Mouse (Mus musculus) heart, embryonic 13.5 days (tissue): Measurements from ENCODE around the gene Lpcat1. TPM values are rescaled to one million over a fixed set of nuclear protein-coding genes. Genes with fewer than 3 reads are reported as not detected.

Experiments used
- ATAC-seq: fragments of 200-750 bp; cut with Nextera tagmentation; 2 replicates; pipeline ENCODE4 v1.8.0; 2017; ENCODE audit warnings: moderate TSS enrichment; ENCODE audit not compliant: insufficient number of reproducible peaks, low FRiP score, low TSS enrichment; ENCODE audit errors: extremely low read depth
- H3K27ac ChIP-seq: fragments of 300-500 bp; sonication (generic); replicated peaks from 2 replicates; pipeline ENCODE4 v1.5.1; 2015; ENCODE audit warnings: moderate library complexity, mild to moderate bottlenecking, inconsistent platforms
- H3K27me3 ChIP-seq: fragments of 300-500 bp; sonication (generic); replicated peaks from 2 replicates; pipeline ENCODE4 v1.6.1; 2015; ENCODE audit warnings: mild to moderate bottlenecking, inconsistent platforms
- H3K36me3 ChIP-seq: fragments of 300-500 bp; sonication (generic); 2 replicates; pipeline ENCODE4 v1.6.1; 2015; ENCODE audit warnings: mild to moderate bottlenecking, inconsistent platforms
- H3K4me1 ChIP-seq: fragments of 300-500 bp; sonication (generic); 2 replicates; pipeline ENCODE4 v1.6.1; 2015; ENCODE audit warnings: inconsistent platforms
- H3K4me2 ChIP-seq: fragments of 300-500 bp; sonication (generic); 2 replicates; pipeline ENCODE4 v1.6.1; 2015; ENCODE audit warnings: inconsistent platforms, mild to moderate bottlenecking, moderate library complexity
- H3K4me3 ChIP-seq: fragments of 300-500 bp; sonication (generic); 2 replicates; pipeline ENCODE4 v1.5.1; 2015; ENCODE audit warnings: moderate library complexity, mild to moderate bottlenecking, inconsistent platforms
- H3K9ac ChIP-seq: fragments of 300-500 bp; sonication (generic); 2 replicates; pipeline ENCODE4 v1.6.1; 2015; ENCODE audit warnings: inconsistent platforms, mild to moderate bottlenecking, moderate library complexity
- H3K9me3 ChIP-seq: fragments of 300-500 bp; sonication (generic); 2 replicates; pipeline ENCODE4 v1.6.1; 2016; ENCODE audit warnings: inconsistent platforms
- WGBS: fragments of 180-500 bp; shearing (Covaris S2); methylation state at CpG from one replicate; pipeline ENCODE4 v1.1.7; 2015; ENCODE audit warnings: mixed read lengths; 5-methylcytosine and 5-hydroxymethylcytosine counted together
- polyA plus RNA-seq: library from polyadenylated mRNA; unstranded; fragments of >200 nt; fragmentation: Nextera tagmentation; extraction: Ambion mirVana; gene quantifications from 2 replicates; pipeline ENCODE4 v1.2.1, GENCODE M21; 2015

The Lpcat1 gene
- polyA plus RNA-seq, 1 experiment from 2014 or later: 16.0 TPM

DNA sequence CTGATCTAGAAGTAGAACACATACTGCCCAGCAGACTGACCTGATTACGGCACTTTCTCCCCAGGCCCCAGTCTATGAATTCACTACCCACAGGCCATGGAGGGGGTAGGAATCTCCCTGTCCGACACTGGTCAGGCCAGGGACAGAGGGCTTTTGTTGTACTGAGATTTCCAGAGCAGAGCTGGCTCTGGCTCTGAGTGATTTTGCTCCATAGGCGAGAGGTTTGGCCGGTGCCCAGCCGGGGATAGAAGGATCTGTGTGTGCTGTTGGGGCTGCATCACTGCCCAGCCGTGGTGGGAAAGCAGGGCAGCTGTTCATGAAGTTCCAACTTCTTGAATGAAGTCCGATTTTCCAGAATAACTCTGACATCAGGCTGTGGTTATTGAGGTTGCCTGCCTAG is 20.1 kb upstream of the Lpcat1 start:
- peak; percentile 33; the same call in 1 of the 2 replicates for ATAC-seq
- Histone ChIP-seq H3K9me3 (no peaks in the 10 kb centered on the region), H3K27ac (peak overlapping the region; percentile 61), H3K4me2 (peak overlapping the region; percentile 2; the same call in 1 of the 2 replicates), H3K9ac (no peak overlapping the region), H3K27me3 (peaks cover 13% of the 10 kb centered on the region), H3K36me3 (no peaks in the 10 kb centered on the region), H3K4me1 (peaks cover 37% of the 10 kb centered on the region), H3K4me3 (no peak overlapping the region)
- 47% methylated on average over 7 of the region's 7 CpGs for WGBS

DNA sequence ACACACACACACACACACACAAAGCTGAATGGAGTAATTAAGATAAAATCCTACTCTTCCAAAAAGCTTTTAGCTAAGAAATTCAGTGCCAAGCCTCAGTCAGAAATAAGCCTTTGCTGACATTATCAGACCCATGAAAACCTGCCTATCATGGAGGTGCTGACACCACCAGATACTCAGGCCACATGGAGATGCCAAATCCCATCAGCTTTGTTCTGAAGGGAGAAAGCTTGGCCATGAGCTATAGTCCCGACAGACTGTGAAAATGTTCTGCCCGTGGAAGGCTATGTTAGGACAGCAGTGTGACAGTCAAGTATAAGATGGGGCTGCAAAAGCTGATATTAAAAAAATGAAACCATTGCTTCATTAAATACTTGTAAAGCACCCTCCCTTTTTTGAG is 19.5 kb upstream of the Lpcat1 start:
- H3K9me3 ChIP-seq: no peaks in the 10 kb centered on the region
- H3K36me3 ChIP-seq: no peaks in the 10 kb centered on the region
- H3K4me2 ChIP-seq: no peak overlapping the region
- peaks cover 37% of the 10 kb centered on the region for H3K4me1 ChIP-seq
- H3K27ac ChIP-seq: 0 out of 2 replicates have a peak overlapping the region, but pooled peaks have one; percentile 15
- H3K27me3 ChIP-seq: peaks cover 14% of the 10 kb centered on the region
- H3K9ac ChIP-seq: no peak overlapping the region
- WGBS: 34% methylated on average over 2 of the region's 2 CpGs
- no peak overlapping the region for H3K4me3 ChIP-seq
- no peak for ATAC-seq

DNA sequence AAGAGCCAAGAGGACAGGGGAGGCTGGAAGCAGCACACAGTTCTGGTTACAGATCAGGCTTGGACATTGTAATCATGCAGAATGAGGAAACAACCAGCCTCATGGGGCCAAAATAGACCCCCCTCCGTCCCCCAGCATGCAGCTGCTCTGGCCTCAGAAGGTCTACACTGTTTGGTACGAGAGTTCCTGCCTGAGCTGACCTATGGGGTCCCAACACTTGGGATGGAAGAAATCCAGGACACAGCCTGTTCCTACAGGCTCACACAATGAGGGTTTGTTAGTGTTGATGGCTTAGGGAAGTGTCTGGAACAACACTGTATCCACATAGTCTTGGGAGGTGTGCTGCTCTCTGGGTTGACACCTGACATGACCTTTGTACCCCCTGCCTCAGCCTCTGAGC is 18.8 kb upstream of the Lpcat1 start:
- no peak overlapping the region for H3K9ac ChIP-seq
- no peaks in the 10 kb centered on the region for H3K36me3 ChIP-seq
- H3K4me2 ChIP-seq: no peak overlapping the region
- no peak overlapping the region for H3K4me3 ChIP-seq
- 54% methylated on average over 2 of the region's 2 CpGs for WGBS
- no peak overlapping the region for H3K27ac ChIP-seq
- H3K4me1 ChIP-seq: peaks cover 37% of the 10 kb centered on the region
- no peaks in the 10 kb centered on the region for H3K9me3 ChIP-seq
- H3K27me3 ChIP-seq: peaks cover 18% of the 10 kb centered on the region
- no peak for ATAC-seq

DNA sequence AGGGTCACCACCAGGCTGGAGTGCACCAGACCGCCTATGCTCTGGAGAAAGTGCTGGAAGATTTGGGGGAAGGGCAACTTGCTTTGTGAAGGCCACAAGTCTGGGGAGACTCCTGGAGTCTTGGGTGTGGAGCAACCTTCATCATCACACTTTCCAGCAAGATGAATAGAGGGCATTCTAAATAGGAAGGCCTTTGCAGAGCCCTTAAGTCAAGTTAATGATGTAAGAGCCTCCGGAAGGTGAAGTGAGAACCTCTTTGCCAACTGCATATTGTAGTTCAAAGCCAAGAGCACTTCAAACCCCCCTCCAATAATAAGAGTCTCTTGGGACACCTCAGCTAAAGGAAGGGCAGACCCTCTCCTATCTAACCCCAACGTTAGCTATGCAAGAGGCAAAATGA is 18.3 kb upstream of the Lpcat1 start:
- H3K4me1 ChIP-seq: peaks cover 37% of the 10 kb centered on the region
- H3K27me3 ChIP-seq: peaks cover 18% of the 10 kb centered on the region
- no peak overlapping the region for H3K4me3 ChIP-seq
- no peaks in the 10 kb centered on the region for H3K9me3 ChIP-seq
- no peak for ATAC-seq
- H3K4me2 ChIP-seq: no peak overlapping the region
- 78% methylated on average over 3 of the region's 3 CpGs for whole genome bisulfite sequencing
- no peak overlapping the region for H3K9ac ChIP-seq
- H3K36me3 ChIP-seq: no peaks in the 10 kb centered on the region
- H3K27ac ChIP-seq: no peak overlapping the region

DNA sequence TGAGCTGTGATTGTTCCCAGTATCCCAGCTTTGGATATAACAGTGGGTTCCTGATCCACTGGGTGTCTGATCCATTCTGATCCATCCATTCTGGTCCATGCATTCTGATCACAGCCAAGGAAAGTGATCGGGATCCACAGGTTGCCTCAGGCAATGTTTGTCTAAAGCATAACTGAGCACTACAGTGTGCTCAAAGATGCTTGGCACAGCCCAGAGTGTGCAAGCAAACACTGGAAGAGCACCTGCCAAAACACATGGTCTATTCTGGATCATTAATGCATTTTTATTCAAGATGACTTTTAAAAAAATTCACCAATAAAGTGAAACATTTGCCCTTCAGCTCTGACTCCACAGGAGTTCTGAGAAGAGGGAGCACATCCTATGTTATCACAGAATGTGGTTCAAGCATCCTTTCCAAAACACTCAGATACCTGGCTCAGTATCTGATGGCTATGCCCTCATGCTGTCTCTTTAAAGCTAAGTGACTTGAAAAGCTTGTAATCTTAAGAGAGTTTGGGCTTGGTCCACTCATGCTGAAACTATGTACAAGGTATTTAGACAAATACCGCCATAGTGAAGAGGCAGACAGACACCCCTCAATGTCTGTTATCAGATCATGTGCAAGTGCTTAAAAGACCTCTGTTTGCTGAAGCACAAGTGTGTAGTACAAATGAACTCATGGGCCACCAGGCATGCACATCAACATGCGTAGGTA is 13.3 kb upstream of the Lpcat1 start:
- no peaks in the 10 kb centered on the region for H3K4me1 ChIP-seq
- ATAC-seq: no peak
- H3K36me3 ChIP-seq: no peaks in the 10 kb centered on the region
- no peaks in the 10 kb centered on the region for H3K9me3 ChIP-seq
- H3K27me3 ChIP-seq: peaks cover 23% of the 10 kb centered on the region
- H3K27ac ChIP-seq: no peak overlapping the region
- H3K4me3 ChIP-seq: no peak overlapping the region
- no peak overlapping the region for H3K9ac ChIP-seq
- no peak overlapping the region for H3K4me2 ChIP-seq
- WGBS: 72% methylated on average over 3 of the region's 3 CpGs

DNA sequence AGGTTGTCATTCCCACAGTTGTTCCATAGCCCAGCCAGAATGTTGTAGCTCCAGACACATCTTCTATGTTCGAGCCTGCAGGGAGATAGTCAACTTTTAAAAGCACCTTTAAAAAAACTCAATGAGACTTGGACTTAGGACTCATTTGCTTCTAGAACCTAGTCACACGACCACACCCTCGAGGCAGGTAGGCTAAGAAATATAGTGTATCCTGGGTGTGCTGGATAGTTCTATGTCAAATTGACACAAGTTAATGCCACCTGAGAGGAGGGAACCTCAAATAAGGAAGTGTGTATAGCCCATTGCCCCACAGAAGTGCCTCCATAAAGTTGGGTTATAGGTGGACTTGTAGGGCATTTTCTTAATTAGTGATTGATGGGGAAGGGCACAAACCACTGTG is 11.7 kb upstream of the Lpcat1 start:
- Histone ChIP-seq H3K9ac (no peak overlapping the region), H3K4me3 (no peak overlapping the region), H3K27ac (no peak overlapping the region), H3K27me3 (peaks cover 25% of the 10 kb centered on the region), H3K4me2 (no peak overlapping the region), H3K36me3 (no peaks in the 10 kb centered on the region), H3K4me1 (no peaks in the 10 kb centered on the region), H3K9me3 (no peaks in the 10 kb centered on the region)
- ATAC-seq: no peak
- 78% methylated on average over 3 of the region's 3 CpGs for WGBS

DNA sequence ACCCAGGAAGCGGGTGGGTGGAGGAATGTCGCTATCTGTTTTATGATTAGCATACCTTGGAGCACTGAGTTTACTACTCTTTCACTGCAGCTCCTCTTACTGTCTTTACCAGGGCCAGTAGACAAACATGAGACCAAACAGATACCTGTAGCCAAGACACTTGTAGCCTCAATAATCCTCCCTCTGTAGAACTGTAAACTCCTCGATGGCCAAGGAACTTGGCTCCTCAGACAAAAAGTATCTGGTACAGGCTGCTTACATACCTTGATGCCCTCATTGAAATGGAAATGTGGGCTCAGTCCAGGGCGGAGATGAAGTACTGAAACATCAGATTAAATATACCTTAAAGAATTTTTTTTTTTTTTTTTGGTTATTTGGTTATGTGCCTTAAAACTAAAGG is 9.7 kb upstream of the Lpcat1 start:
- ATAC-seq: no peak
- Histone ChIP-seq H3K27ac (no peak overlapping the region), H3K27me3 (peaks cover 18% of the 10 kb centered on the region; the same call in 1 of the 2 replicates), H3K4me2 (no peak overlapping the region), H3K4me1 (no peaks in the 10 kb centered on the region), H3K9me3 (no peaks in the 10 kb centered on the region), H3K4me3 (no peak overlapping the region), H3K36me3 (no peaks in the 10 kb centered on the region), H3K9ac (no peak overlapping the region)
- 77% methylated on average over 4 of the region's 4 CpGs for WGBS

DNA sequence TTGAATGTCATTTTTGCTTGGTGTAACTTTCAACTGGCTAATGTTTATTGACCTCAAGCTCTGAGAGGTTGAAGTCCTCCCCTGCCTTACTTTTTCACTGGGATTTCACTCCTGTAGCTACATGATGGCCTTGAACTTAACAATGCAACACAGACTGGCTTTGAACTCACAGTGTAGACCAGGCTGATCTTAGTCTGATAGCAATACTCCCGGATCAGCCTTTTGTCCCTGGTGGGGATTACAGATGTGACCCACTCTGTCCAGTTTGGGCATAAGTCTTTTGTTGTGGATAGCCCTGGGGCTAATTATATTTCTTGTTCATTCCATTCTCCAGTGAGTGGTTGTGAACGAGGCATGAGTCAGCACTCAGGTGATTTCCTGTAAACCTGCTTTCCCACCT is 9.3 kb upstream of the Lpcat1 start:
- Histone ChIP-seq H3K4me1 (no peaks in the 10 kb centered on the region), H3K27ac (no peak overlapping the region), H3K36me3 (no peaks in the 10 kb centered on the region), H3K9ac (no peak overlapping the region), H3K9me3 (no peaks in the 10 kb centered on the region), H3K4me2 (no peak overlapping the region), H3K4me3 (no peak overlapping the region), H3K27me3 (peaks cover 13% of the 10 kb centered on the region; the same call in 1 of the 2 replicates)
- WGBS: 60% methylated on average over 2 of the region's 2 CpGs
- no peak for ATAC-seq

DNA sequence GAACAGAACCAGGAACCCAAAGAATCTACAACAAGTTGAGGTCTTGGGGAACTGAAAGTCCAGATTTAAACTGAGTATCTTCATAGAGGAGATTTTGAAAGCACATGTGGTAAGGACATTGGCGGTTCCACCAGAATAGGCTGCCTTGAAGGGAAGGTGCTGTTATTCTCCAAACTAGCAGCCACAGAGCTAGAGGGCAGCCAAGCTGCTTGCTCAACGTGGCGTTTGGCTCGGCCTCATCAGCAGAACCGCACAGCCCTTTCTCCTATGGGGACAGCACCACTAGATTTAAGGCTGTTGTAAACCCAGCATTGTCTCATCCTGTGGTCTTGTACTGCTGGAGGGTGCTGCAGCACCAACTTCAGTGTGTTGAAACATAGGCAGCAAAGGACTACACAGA is 8.3 kb upstream of the Lpcat1 start:
- H3K27ac ChIP-seq: no peak overlapping the region
- ATAC-seq: no peak
- H3K4me3 ChIP-seq: no peak overlapping the region
- H3K9ac ChIP-seq: no peak overlapping the region
- peaks cover 12% of the 10 kb centered on the region; the same call in 1 of the 2 replicates for H3K27me3 ChIP-seq
- WGBS: 68% methylated on average over 5 of the region's 5 CpGs
- H3K4me2 ChIP-seq: no peak overlapping the region
- no peaks in the 10 kb centered on the region for H3K9me3 ChIP-seq
- no peaks in the 10 kb centered on the region for H3K4me1 ChIP-seq
- no peaks in the 10 kb centered on the region for H3K36me3 ChIP-seq

DNA sequence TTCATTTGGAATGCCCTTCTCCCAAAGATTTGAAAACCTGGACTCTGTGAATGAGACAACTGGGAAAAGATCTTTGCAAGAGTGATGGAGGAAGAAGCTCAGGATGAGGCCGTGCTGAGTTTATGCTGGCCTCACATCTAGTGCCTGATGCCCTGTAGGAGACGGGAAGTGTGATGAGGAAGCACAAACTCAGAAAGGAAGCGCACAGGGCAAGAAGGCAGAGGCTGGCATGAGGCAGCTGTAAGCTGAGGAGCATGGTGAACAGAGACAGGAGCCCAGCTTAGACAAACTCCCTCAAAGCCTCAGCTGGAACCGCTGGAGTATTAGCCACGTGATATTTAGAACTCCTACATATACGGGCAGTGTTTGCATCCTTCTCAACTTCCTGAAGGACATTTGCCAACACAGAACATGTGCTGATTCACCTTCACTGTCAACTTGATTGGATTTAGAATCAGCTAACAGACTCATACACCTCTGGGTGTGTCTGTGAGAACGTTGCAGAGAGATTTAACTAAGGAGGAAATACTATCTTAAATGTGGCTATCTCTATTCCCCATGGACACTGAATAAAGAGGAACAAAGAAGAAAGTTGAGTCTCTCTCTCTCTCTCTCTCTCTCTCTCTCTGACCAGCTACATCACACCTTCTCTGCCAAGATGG is 7.7 kb upstream of the Lpcat1 start:
- peaks cover 8% of the 10 kb centered on the region; the same call in 1 of the 2 replicates for H3K27me3 ChIP-seq
- H3K9me3 ChIP-seq: no peaks in the 10 kb centered on the region
- no peak overlapping the region for H3K4me3 ChIP-seq
- WGBS: 56% methylated on average over 7 of the region's 7 CpGs
- H3K27ac ChIP-seq: no peak overlapping the region
- H3K9ac ChIP-seq: no peak overlapping the region
- no peaks in the 10 kb centered on the region for H3K4me1 ChIP-seq
- H3K36me3 ChIP-seq: no peaks in the 10 kb centered on the region
- no peak for ATAC-seq
- H3K4me2 ChIP-seq: no peak overlapping the region

DNA sequence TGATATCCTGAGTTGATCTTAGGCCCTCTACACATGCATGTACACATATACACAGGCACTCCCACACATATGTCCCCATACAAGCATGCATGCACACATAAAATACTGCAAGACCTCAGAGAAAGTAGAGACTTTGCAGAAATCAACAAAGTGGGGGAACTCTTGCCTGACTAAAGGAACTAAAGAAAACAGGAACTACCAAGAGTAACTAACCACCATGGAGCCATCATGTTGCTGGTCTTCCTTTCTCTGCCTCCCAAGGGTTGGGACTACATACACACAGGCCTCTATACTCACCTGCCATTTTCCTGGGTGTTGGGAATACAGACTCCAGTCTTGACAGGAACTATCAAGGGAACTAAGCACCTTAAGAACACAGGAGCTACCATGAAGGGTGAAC is 5.4 kb upstream of the Lpcat1 start:
- H3K9ac ChIP-seq: no peak overlapping the region
- no peak overlapping the region for H3K4me3 ChIP-seq
- H3K27me3 ChIP-seq: peaks cover 8% of the 10 kb centered on the region; the same call in 1 of the 2 replicates
- H3K36me3 ChIP-seq: no peaks in the 10 kb centered on the region
- ATAC-seq: no peak
- 0 out of 2 replicates have a peak, but pooled peaks cover 4% of the 10 kb centered on the region for H3K4me1 ChIP-seq
- no peak overlapping the region for H3K4me2 ChIP-seq
- H3K27ac ChIP-seq: no peak overlapping the region
- no peaks in the 10 kb centered on the region for H3K9me3 ChIP-seq

DNA sequence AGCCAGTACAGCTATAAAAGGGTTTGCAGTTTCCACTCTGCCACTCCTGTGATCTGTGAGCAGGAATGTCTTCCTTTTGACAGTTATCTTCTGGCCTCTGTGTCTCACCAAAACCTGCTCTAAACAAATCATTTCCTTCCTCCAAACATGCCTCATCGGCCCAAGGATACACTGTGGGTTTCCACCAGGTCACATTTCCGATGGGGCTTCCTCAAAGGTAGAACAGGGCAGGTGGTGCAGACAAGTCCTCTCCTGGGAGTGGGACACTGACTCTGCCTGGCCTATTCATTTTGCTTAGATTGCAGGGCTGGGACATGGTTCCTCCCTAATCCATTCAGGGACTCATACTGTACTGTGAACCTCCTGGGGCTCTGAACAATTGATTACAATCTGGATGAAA is 1.8 kb upstream of the Lpcat1 start:
- ATAC-seq: no peak
- H3K4me1 ChIP-seq: peaks cover 28% of the 10 kb centered on the region
- H3K27ac ChIP-seq: no peak overlapping the region
- no peak overlapping the region for H3K4me2 ChIP-seq
- no peak overlapping the region for H3K4me3 ChIP-seq
- H3K9me3 ChIP-seq: no peaks in the 10 kb centered on the region
- no peaks in the 10 kb centered on the region for H3K36me3 ChIP-seq
- H3K27me3 ChIP-seq: no peaks in the 10 kb centered on the region
- WGBS: 55% methylated on average over 2 of the region's 2 CpGs
- H3K9ac ChIP-seq: no peak overlapping the region
